Mouse (Mus musculus): Measurements from ENCODE around the gene Zic4. TPM values are rescaled to one million over a fixed set of nuclear protein-coding genes. Genes with fewer than 3 reads are reported as not detected.

The Zic4 gene
- polyA plus RNA-seq, 1 experiment, result 1.3 TPM

DNA sequence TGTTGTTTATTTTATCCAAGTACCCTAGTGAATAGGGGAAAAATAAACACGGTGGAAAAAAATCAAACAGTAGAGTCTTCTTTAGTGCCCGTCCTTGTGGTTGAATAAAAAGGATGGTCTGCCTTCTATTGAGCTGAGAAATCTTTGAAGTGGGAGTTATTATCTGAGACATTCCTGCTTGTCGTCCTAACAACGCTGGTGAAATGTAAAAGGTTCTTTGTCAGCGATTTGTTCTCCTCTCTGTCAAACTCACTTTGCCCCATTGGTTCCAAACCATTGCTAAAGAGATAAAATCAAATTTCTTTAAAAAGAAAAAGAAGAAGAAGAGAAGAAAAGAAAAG, 25.5 kb downstream of the Zic4 start:
- Histone ChIP-seq H3K4me2 (ENCODE audit: low read depth) (no peak overlapping the region), H3ac (ENCODE audit: control insufficient read depth, insufficient read length) (no peak overlapping the region), H3K4me3 (no peak overlapping the region), H3K27me3 (ENCODE audit: control insufficient read depth, insufficient read depth, insufficient read length) (no peaks in the 10 kb centered on the region), H3K36me3 (ENCODE audit: control insufficient read depth, insufficient read depth) (no peaks in the 10 kb centered on the region), H3K79me2 (ENCODE audit: control insufficient read depth, insufficient read depth) (no peaks in the 10 kb centered on the region)
- no peak for TF ChIP-seq MAX (IDR thresholded peaks at IDR 0.05; ENCODE audit: low read depth)

DNA sequence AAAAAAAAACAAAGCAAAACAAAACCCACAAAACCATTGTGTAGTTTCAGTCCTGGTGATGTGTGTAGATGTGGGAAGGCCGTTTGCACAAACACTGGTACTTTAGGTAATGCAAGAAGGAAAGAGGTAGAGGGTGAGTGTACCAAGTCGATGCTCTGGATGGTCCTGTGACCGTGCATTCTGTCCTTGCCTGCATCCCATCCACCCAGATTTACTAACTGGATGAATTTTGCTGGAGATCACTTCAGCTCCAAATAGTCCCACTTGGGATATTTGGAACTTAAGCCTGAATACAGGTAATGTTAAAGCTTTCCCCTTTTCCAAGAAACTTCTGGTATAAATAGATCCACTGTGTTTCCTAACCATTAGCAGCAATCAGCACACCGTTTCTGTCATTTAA, 26.0 kb downstream of the Zic4 start:
- no peaks in the 10 kb centered on the region for H3K36me3 ChIP-seq (ENCODE audit: control insufficient read depth, insufficient read depth)
- H3ac ChIP-seq (ENCODE audit: control insufficient read depth, insufficient read length), result no peak overlapping the region
- H3K79me2 ChIP-seq (ENCODE audit: control insufficient read depth, insufficient read depth), result no peaks in the 10 kb centered on the region
- H3K27me3 ChIP-seq (ENCODE audit: control insufficient read depth, insufficient read depth, insufficient read length), result no peaks in the 10 kb centered on the region
- H3K4me2 ChIP-seq (ENCODE audit: low read depth), result no peak overlapping the region
- H3K4me3 ChIP-seq, result no peak overlapping the region
- TF ChIP-seq REST (IDR thresholded peaks at IDR 0.05; ENCODE audit: insufficient read depth, insufficient read length) (no peak), MAX (IDR thresholded peaks at IDR 0.05; ENCODE audit: low read depth) (no peak), USF1 (IDR thresholded peaks at IDR 0.05; ENCODE audit: low read depth) (no peak), MYOG (IDR thresholded peaks at IDR 0.05; ENCODE audit: control insufficient read depth in 1 of 3, insufficient read depth in 1 of 3, insufficient read length in 2 of 3, low read depth in 2 of 3) (no peak), POLR2AphosphoS2 (IDR thresholded peaks at IDR 0.05; ENCODE audit: insufficient read length, low read depth) (no peak), TCF12 (IDR thresholded peaks at IDR 0.05; ENCODE audit: insufficient read depth, poor library complexity, severe bottlenecking) (no peak), CEBPB (IDR thresholded peaks at IDR 0.05; ENCODE audit: insufficient read depth, poor library complexity, severe bottlenecking) (no peak), POLR2A (IDR thresholded peaks at IDR 0.05; ENCODE audit: insufficient read length, low read depth) (no peak), TCF3 (IDR thresholded peaks at IDR 0.05; ENCODE audit: insufficient read length, low read depth) (no peak), MYOD1 (IDR thresholded peaks at IDR 0.05; ENCODE audit: control insufficient read depth in 1 of 3, insufficient read length in 2 of 3, low read depth in 2 of 3) (no peak), SRF (IDR thresholded peaks at IDR 0.05; ENCODE audit: control insufficient read depth, insufficient read length, low read depth) (no peak), E2F4 (IDR thresholded peaks at IDR 0.05; ENCODE audit: insufficient read depth) (no peak)

DNA sequence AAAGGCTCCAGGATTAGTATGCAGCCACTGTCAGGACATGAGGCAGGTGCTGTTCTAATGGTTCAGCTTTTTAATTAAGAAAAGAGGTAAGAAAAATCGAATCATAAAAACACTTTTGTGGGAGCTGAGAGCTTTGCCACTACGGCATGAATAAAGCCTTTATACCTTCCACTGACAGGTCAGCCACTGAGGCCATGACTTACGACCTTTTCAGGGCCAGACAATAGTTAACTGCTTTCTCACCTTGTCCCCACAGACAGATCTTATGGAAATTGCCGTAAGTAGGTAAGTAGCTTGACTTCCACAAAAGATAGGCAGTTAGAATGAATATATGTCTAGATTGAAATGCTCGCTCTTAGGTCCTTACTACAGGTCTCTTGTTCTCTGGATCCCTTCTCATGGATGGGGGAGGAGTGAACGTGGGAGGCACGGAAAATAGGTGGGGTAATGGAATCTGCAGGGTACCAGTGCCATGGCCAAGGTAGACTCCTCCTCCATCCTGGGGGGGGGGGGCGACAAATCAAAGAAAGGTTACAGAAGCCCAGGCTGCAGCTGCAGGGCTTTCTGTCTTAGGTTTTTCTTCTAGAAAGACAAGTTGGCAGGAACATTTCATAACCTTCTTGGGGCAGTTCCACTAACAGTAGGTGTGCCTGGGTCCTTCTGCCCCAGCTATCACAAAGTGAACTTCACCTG, 31.3 kb downstream of the Zic4 start:
- Histone ChIP-seq H3ac (ENCODE audit: control insufficient read depth, insufficient read length) (no peak overlapping the region), H3K4me2 (ENCODE audit: low read depth) (no peak overlapping the region), H3K27me3 (ENCODE audit: control insufficient read depth, insufficient read depth, insufficient read length) (peaks cover 7% of the 10 kb centered on the region), H3K79me2 (ENCODE audit: control insufficient read depth, insufficient read depth) (no peaks in the 10 kb centered on the region), H3K36me3 (ENCODE audit: control insufficient read depth, insufficient read depth) (no peaks in the 10 kb centered on the region), H3K4me3 (no peak overlapping the region)
- TF ChIP-seq MAX (IDR thresholded peaks at IDR 0.05; ENCODE audit: low read depth), result no peak
- no peak for TF ChIP-seq CEBPB (IDR thresholded peaks at IDR 0.05; ENCODE audit: insufficient read depth, poor library complexity, severe bottlenecking)
- no peak for TF ChIP-seq TCF3 (IDR thresholded peaks at IDR 0.05; ENCODE audit: insufficient read length, low read depth)
- TF ChIP-seq E2F4 (IDR thresholded peaks at IDR 0.05; ENCODE audit: insufficient read depth), result no peak
- no peak for TF ChIP-seq MYOG (IDR thresholded peaks at IDR 0.05; ENCODE audit: control insufficient read depth in 1 of 3, insufficient read depth in 1 of 3, insufficient read length in 2 of 3, low read depth in 2 of 3)
- no peak for TF ChIP-seq POLR2A (IDR thresholded peaks at IDR 0.05; ENCODE audit: insufficient read length, low read depth)
- no peak for TF ChIP-seq REST (IDR thresholded peaks at IDR 0.05; ENCODE audit: insufficient read depth, insufficient read length)

DNA sequence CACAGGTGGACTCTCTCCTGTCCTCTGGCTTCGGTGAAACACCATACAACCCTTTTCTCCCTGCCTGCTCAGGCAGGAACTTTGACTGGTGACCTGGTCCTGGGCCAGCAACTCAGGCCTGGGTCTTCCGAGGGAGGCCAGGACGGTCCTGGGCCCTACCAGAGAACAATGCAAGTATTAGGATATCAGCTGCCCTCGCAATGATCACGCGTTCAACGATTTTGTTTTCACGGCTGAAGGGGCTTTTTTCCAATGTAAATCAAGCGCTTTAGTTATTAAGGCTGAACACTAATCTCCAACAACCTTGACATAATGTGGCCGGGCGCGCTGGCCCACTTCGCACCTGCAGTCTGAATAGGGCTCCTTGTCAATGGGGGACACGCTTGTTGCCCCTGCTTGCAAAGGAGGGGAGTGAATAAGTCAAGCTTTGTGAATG, 32.0 kb downstream of the Zic4 start:
- no peak overlapping the region for H3ac ChIP-seq (ENCODE audit: control insufficient read depth, insufficient read length)

DNA sequence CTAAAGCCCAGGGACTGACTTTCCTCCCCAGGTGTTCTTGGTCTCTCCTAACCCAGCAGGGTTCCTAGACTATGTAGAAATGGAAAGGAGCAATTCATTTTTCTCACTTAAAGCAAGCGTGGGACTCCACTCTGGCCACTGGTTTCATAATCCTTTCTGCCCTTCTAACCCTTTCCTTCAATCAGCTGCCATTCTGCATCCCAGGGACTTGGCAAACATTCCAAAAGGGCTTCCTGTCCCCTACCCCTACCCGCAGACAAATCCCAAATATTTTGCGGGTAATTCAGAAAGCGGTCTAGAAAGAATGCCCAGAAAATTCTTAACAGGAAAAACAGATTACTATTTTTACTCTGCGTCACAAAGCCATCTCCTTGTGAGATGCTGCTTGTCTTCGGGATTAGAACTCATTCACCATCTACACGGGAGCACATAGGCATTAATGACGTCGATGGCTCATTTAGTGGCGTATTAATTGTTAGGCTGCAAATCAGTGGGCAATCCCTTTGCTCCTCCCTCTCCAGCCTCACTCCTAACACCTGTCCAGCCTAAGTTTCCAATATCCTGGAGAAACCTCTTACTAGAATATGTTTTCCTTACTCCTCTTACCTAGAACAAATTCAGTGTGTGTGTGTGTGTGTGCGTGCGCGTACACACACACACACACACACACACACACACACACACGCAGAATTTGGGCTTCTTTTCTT, 33.0 kb downstream of the Zic4 start:
- no peak for TF ChIP-seq POLR2A (IDR thresholded peaks at IDR 0.05; ENCODE audit: insufficient read length, low read depth)
- TF ChIP-seq TCF3 (IDR thresholded peaks at IDR 0.05; ENCODE audit: insufficient read length, low read depth), result no peak
- no peak for TF ChIP-seq TCF12 (IDR thresholded peaks at IDR 0.05; ENCODE audit: insufficient read depth, poor library complexity, severe bottlenecking)
- no peaks in the 10 kb centered on the region for H3K36me3 ChIP-seq (ENCODE audit: control insufficient read depth, insufficient read depth)
- H3ac ChIP-seq (ENCODE audit: control insufficient read depth, insufficient read length), result no peak overlapping the region
- H3K27me3 ChIP-seq (ENCODE audit: control insufficient read depth, insufficient read depth, insufficient read length), result peaks cover 7% of the 10 kb centered on the region
- no peak overlapping the region for H3K4me3 ChIP-seq
- H3K79me2 ChIP-seq (ENCODE audit: control insufficient read depth, insufficient read depth), result no peaks in the 10 kb centered on the region
- no peak overlapping the region for H3K4me2 ChIP-seq (ENCODE audit: low read depth)

More for the DNA sequence above, 32.0 kb downstream of the Zic4 start:
- H3K79me2 ChIP-seq (ENCODE audit: control insufficient read depth, insufficient read depth), result no peaks in the 10 kb centered on the region
- H3K4me3 ChIP-seq, result no peak overlapping the region
- H3K36me3 ChIP-seq (ENCODE audit: control insufficient read depth, insufficient read depth), result no peaks in the 10 kb centered on the region
- no peak overlapping the region for H3K4me2 ChIP-seq (ENCODE audit: low read depth)
- H3K27me3 ChIP-seq (ENCODE audit: control insufficient read depth, insufficient read depth, insufficient read length), result peaks cover 7% of the 10 kb centered on the region
- TF ChIP-seq MYOG (IDR thresholded peaks at IDR 0.05; ENCODE audit: control insufficient read depth in 1 of 3, insufficient read depth in 1 of 3, insufficient read length in 2 of 3, low read depth in 2 of 3), result no peak
- no peak for TF ChIP-seq TCF12 (IDR thresholded peaks at IDR 0.05; ENCODE audit: insufficient read depth, poor library complexity, severe bottlenecking)
- TF ChIP-seq REST (IDR thresholded peaks at IDR 0.05; ENCODE audit: insufficient read depth, insufficient read length), result no peak
- no peak for TF ChIP-seq MAX (IDR thresholded peaks at IDR 0.05; ENCODE audit: low read depth)
- no peak for TF ChIP-seq E2F4 (IDR thresholded peaks at IDR 0.05; ENCODE audit: insufficient read depth)
- no peak for TF ChIP-seq TCF3 (IDR thresholded peaks at IDR 0.05; ENCODE audit: insufficient read length, low read depth)
- TF ChIP-seq POLR2A (IDR thresholded peaks at IDR 0.05; ENCODE audit: insufficient read length, low read depth), result no peak

Data from myocyte (in vitro differentiated cells).